Mouse (Mus musculus): ENCODE measurements around the gene Krt78.
"Not testable (repeated sequence)": the region's sequence is repeated elsewhere in the genome, so short reads cannot be mapped to it uniquely, and the experiment has no call there.

Krt78 gene

DNA sequence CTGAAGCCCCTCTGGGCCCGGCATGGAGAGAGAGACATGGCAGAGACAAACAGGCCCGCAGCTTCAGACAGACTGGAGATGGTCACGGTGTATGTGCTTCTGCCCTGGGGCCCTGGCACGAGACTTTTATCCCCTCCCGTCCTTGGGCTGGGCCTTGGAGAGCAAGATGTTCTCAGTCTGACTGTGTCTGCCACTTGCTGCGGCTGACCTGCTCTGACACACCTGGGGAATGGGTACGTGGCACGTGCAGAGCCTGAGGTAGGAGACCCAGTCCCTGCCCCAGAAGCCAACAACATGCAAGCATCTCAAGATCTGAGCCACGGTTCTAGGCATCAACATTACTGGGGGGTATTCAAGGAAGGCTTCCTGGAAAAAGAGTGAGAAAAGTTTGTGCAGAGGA, at the start of gene Krt78:
Gene Krt78 (minus strand): TSS at position 101 of the 400 bp plus-strand sequence.
- DNase-seq (ENCODE audit: low read depth, low spot score) = no peak

DNA sequence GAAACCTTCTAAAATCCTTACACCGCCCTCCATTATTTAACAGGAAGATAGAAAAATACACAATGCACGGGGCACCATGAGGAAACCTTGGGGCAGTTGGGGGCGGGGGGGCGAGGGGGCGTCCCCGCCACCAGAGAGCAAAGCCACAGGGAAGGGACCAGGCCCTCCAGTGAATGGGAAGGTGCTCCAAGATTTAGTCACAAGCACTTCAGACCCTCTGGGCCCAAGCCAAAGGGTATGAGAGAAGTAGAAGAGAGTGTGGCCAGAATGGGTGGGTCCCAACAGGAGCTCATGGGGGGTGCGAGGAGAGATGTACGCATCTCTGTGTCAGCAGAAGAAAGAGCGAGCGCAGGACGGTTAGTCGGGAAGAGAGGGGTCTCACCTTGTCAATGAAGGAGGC, 49.4 kb upstream of the Krt78 start:
- DNase-seq (ENCODE audit: low read depth, low spot score) = peak; percentile 38

DNA sequence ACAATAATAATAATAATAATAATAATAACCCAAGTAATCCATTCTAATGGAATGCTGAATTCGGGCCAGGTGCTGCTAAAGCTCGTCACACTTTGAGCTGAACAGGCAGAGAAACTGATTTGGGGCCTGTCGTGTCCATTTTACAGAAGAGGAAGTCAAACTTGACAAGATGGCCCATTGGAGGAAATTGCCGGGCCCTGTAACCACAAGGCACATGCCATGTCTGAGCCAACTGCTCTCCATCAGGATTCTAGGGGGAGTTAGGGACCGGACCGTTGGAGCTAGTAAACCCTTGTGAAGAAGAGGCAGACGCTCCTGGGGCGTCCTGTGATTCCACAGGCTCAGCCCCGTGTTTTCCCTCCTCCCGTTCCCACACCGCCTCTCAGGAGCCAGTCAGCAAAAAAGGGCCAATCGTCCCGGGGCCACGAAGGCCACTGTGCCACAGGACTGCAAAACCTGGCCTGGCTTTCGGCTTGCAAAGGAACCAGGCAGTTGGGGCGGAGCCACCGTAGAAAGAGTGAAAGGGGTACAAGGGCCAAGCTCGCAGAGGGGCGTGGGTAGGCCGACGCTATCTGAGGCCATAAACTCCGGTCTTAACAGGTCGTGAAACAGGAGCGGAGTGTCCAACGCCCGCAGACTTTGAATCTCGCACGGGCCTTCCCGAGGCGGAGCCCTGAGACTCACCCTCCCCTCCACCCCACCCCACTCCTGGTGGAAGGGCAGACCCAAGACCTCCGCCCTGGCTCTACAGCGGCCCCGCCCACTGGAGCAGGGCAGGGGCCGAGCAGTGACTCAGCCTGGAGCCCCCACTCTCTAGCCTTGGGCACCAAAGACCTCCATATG, 48.8 kb upstream of the Krt78 start:
- DNase-seq (ENCODE audit: low read depth, low spot score) = peak; percentile 93

DNA sequence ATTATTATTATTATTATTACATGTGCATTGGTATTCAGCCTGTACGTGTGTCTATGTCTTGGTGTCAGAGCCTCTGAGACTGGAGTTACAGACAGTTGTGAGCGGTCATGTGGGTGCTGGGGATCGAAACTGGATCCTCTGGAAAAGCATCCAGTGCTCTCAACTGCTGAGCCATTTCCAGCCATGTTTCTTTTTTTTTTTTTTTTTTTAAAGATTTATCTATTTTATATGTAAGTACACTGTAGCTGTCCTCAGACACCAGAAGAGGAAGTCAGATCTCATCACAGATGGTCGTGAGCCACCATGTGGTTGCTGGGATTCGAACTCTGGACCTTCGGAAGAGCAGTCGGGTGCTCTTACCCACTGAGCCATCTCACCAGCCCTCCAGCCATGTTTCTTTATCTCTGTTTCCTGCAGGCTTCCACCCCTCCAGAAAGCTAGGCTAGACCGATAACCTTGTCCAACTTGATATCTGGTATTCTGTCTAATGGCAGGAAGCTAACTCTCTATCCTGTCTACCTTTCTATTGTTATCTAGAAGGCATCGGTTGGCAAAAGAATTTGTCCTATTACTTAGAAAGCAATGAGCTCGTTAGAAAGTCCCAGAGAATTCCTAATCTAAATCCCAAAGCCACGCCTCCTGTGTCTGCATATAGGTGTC, 45.7 kb upstream of the Krt78 start:
- DNase-seq (ENCODE audit: low read depth, low spot score) = peak; percentile 60

DNA sequence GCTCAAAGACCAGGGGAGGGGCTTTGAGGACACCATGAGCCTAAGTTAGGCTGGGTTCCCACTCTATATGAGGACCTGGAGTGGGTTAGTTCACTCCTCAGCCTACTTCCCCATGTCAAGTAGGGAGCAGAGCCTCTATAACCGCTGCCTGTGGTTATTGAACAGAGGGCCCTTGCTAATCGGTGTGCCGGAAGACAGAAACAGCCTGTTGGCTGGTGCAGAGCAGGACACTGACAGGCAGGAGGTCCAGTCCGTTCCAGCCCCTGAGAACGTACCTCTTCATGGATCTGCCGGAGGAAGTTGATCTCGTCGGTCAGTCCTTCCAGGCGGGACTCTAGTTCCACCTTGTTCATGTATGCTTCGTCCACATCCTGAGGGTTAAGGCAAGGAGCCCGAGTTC, 45.1 kb upstream of the Krt78 start:
- no peak for DNase-seq (ENCODE audit: low read depth, low spot score)

DNA sequence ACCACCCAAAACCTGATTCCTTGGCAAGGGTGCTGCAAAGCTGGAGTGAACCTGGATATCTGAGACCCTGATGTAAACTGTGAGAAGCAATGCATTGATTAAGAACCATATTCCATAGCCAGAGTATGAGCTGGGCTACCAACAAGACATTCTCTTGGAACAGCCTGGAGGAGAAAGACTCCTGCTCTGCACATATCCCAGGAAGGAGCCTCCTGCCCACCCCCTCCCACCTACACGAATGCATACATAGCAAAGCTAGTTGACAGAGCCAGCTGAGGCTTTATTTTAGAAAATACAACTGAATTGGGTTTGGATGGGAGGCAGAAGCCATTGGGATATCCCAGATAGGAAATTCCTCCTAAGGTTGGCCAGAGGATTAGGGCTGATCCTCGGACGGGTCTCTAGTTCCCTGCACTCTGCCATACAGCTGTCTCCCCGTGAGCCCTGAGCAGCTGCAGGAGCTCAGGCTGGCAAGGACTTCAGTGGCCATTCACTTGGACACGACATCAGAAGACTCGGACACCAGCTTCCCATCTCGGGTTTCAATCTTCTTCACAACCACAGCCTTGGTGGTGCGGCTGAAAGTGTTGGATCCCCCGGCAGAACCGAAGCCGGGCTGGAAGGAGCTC, 42.5 kb upstream of the Krt78 start:
- not testable (repeated sequence) for DNase-seq (ENCODE audit: low read depth, low spot score)

DNA sequence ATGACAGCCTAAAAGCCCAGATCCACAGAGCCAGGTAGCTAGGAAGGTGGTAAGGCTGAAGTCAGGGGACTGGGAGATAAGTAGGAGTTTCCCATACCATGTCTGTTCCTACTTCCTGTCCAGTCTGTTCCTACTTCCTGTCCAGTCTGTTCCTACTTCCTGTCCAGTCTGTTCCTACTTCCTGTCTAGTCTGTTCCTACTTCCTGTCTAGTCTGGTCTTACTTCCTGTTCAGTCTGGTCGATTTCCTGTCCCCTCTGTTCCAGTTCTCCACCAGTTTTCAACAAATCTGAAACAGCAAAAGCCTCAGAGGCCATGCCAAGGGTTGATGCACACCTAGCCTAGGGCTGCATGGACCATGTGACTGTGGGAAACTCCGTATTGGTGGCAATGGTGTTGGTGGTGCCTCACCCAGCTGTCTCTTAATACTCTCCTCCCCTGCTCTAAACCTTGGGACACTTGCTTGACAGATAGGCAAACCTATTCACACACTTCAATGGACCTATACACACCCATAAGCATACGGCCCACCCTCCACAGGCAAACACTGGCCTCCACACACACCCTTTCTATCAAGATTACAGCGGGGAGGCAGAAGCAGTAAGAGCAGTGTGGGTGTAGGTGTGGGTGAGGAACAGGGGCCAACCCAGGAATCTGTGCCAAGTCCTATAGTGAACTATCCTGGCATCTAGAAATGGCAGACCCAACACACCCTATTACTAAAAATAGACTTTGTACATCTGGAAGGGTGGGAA, 41.6 kb upstream of the Krt78 start:
- DNase-seq (ENCODE audit: low read depth, low spot score) = no peak

DNA sequence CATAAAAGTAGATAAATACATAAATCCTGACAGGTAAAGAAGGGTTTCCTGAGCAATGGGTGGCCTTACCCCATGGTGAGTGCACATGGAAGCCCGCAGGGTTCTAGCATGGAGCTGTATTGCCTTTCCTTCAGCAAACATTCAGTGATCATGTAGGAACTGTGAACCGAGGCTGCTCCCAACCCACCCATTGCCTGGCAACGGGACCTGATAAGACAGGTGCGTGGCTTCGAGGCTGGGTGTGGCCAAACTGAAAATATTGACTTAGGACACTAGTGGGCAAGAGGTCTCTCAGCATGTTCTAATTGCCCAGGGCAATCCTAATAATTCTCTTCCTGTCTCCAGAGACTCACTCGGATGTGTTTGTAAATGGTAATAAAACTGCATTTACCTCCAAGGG, 40.3 kb upstream of the Krt78 start:
- no peak for DNase-seq (ENCODE audit: low read depth, low spot score)

DNA sequence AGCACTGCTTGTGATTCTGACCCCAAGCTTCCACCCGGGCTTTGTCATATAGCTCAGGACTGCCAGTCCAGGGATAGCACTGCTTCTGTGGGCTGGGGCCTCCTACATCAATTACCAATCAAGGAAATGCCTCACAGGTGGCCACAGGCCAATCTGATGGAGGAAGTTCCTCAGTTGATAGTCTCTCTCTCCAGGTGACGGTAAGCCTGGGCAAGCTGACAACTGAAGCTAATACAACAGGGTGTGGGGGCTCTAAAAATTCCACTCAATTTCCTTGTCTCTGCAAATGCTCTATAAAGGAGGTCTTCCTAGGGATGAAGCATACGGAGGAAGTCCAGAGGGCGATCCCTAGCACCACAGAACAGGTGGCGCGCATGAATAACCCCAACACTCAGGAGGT, 36.9 kb upstream of the Krt78 start:
- DNase-seq (ENCODE audit: low read depth, low spot score) = no peak

DNA sequence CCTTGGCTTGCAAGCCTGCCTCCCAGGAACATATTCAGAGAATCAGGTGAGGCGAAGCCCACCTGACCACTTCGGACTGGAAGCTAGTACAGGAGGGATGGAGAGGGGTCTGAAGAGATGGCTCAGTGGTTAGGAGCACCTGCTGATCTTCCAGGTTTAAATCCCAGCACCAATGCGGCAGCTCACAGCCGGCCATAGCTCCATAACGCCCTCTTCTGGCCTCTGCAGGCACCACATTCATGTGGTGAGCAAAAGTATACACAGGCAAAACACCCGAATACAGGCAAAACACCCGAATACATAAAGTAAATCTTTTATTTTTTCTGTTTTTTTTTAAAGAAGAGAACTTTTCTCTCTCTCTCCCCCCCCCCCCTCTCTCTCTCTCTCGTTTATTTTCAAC, 34.6 kb upstream of the Krt78 start:
- DNase-seq (ENCODE audit: low read depth, low spot score) = peak; percentile 46

DNA sequence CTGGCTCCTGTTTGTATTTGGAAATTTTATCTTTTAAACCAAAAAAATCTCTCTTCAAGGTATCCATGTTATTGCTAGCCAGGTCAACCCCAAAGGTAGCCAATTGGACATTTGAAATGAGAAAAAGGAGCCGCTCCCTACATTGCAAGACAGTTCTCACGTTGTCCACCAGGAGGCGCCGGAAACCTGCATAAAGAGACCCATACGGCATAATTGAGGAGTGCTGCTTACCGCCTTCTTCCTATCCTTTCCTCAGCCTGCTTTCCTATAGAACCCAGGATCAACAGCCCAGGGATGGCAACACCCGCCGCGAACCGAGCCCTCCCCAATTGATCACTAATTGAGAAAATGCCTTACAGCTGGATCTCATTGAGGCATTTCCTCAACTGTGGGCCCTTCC, 34.0 kb upstream of the Krt78 start:
- DNase-seq (ENCODE audit: low read depth, low spot score) = peak; percentile 89

DNA sequence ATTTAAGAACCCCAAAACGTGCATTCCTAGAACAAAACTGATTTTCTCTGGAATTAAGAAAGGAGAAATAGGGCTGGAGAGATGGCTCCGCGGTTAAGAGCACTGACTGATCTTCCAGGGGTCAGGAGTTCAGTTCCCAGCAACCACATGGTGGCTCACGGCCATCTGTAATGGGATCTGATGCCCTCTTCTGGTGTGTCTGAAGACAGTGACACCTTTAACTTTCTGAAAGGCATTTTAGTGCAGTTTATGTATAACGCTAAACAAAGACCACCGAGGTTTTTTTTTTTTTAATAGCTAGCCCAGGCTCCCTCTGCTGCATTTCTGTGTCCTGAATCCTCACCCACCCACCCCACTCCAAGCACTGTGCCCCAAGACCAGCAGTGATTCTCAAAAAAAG, 30.7 kb upstream of the Krt78 start:
- no peak for DNase-seq (ENCODE audit: low read depth, low spot score)

DNA sequence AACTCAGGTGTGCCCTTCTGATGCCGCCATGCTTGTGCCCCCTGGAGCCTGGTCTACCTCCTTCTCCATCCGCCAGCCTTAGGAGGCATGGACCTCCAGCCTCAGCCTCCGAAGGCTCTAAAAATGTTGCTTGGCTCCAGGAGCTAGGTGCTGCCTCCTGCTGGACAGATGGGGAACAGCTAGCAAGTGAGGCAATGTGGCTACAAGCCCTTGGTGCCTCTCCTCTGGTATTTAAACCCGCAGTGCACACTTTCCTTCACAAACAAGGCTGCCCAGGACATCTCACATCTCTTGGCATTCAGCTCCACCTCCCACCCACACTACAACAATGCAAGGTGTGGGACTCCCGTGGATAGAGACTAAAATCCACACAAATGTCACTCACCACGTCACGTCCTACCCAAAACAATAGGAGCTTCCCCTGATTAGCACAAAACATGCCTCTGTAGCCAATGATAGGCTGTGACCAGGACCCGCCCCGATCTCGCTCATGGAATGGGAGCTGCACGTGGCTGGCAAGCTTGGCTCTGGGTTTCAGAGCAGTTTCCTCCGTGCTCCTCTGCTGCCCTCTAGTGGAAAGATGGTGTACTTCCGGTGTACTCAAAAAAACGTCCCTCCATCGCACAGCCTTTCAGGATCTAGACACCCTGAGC, 30.0 kb upstream of the Krt78 start:
- DNase-seq (ENCODE audit: low read depth, low spot score) = peak; percentile 99

DNA sequence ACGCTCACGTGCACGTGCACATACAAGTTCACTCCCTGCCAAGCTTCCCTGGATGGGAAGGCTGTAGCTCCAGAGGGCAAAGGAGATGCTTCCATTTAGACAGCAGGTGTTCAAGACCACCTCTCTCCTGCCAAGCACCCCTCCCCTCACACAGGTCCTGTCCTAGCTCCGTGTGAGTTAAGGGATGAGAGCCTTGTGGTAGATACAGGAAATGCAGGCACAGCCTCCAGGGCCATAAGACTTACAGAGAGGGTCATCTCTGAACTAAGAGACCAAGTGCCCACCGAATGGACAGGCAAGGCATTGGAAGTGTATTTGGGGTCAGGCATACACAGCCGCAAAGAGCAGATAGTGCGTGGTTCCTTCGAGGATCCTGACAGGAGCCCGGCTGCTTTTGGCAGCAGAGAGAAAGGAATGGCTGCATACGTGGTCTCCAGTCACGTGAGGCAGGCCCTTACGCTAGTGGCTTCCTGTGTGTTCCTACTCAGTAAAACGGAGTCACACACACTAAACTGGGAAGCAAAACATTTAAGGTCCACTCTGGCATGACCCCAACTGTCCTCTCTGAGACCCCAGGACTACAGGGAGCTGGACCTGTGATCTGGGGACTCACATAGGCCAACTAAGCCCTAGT, 29.3 kb upstream of the Krt78 start:
- DNase-seq (ENCODE audit: low read depth, low spot score) = peak; percentile 65

DNA sequence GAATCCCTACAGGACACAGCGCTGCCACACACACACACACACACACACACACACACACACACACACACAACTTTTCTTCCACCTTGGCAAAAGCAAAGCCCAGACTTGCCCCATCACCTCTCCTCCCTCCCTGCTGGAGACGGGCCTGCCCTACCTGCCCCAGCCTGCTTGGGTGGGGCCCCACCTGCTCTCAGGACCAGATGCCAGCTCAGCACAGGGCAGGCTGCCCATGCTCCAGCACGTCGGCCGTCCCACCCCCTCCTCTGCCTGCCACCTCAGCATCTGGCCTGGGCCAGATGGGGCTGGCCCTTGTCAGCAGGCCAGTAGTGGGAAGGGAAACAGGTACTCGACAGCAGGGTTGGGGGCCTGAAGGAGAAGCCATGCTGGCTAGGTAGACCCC, 26.8 kb upstream of the Krt78 start:
- DNase-seq (ENCODE audit: low read depth, low spot score) = no peak

DNA sequence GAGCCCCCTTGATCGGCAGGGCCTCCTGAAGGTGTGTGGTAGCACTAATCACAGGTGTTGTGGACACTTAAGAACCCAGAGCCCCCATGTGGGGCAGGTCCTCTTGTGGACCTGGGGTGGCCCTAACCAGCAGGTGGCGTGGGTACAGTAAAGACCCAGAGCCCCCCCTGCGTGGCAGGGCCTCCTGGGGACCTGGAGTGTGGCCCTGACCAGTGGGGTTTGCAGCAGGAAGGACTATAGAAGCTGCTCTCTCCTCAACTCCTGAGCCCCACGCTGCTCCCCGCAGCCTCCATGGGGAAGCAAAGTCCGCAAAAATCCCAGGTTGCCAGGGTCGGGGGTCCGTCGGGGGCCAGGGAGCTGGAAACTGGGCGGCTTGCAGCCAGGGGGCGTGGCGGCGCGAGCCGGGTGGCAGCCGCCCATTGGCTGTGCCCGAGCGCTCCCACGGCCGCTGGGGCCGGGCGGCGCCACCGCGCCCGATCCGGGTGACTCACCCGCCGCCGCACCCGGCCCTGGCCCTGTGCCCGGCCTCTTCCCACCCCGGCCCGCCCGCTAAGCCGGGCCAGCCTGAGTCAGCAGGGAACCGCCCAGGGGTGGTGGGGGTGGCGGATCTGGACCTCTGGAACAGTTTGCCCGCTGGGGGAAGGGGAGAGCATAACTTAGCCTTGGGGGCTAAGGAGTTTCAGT, 23.1 kb upstream of the Krt78 start:
- DNase-seq (ENCODE audit: low read depth, low spot score) = peak; percentile 78

DNA sequence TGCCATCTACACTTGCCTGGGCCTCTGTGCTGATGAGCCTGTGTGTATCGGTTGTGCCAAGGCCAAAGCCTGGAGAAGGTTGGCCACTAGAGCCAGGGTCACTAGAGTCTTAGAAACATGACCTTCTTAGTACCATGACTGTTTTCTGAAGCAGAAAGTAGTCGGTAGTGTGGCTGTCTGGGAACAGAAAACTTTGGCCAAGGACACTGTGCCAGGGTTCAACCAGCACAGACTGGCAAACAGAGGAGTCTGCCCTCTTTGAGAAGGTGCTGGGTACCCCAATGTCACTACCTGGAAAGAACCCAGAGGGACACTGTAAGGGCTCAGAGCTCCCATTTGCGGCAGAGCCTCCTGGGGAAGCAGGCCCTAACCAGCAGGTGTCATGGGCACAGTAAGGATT, 22.6 kb upstream of the Krt78 start:
- no peak for DNase-seq (ENCODE audit: low read depth, low spot score)

DNA sequence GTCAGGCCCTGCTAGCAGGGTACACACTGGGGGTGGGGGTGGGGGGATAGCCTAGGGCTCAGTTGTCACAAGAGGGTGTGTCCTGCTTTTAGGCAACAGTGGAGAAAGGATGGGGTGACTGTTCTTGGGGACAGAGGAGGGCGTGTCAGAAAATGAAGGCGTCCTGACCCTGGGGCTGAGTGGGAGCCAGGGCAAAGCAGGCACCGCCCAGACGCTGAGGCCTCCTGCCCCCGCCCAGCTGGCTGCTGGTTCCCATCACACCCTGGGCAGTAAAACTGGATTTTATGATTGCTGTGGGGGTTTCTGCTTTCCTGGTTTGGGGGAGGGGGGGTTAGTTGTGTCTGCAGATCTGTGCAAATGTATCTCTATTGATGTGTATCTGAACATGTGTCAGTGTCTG, 21.9 kb upstream of the Krt78 start:
- peak; percentile 36 for DNase-seq (ENCODE audit: low read depth, low spot score)

DNA sequence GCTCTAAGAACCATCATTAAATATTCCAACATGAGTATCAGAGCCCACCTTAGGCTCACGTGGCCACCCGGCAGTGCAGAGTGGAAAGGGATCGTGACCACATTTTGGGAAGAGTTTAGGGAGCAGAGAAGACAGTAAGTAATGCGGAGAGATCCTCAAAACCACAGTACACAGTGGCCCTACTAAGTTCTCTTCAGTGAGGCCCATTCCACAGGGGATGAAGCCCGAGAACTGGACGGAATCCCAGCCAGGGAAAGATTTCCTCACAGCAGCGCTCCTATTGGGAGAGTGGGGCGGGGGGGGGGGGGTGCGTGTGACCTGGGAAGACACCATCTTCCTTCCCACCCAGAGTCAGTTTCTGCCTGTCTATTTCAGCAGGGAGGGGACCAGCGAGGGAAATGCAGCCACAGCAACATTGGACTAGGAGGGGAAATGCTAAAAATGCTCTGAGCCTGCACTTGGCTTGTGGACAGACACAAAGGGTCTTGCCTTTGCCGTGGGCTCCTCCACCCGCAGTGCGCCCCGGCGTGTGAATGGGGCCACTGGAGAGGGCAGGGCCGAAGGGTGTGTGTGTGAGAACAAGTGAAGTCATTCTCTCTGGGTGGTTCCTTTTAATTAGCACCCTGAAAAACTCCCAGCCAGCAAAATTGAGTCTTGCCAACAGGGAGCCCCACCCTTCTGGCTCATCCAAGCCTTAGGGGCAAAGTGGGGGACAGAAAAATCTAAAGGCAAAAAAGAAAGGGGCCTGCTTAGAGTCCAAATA, 20.2 kb upstream of the Krt78 start:
- DNase-seq (ENCODE audit: low read depth, low spot score) = no peak
